Mouse (Mus musculus): ENCODE results near the gene Rbm12. TPM values are rescaled to one million over a fixed set of nuclear protein-coding genes. Genes with fewer than 3 reads are reported as not detected.
"Not testable (repeated sequence)": the region's sequence is repeated elsewhere in the genome, so short reads cannot be mapped to it uniquely, and the experiment has no call there.

Rbm12 gene
- polyA plus RNA-seq, 1 experiment from 2014 or later: 39.9 TPM

DNA sequence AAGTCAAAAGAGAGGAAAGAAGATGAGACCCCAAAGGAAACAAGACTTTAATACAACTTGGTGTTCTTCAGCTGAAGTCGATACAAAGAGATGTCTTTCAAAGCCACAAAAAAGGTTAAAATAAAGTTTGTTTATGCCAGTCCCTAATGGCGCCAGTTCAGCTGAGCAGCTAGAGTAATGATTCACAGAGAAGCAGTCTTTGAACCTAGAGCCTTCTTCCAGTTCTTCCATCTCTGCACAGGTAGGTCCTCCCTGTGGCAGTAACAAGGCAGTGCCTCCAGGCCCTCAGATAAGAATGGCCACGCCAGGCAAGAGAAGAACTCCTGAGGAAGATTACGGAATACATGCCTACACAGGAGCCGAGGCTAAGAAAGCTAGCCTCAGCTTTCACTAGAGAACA lies 12.0 kb upstream of the Rbm12 start:
- no peak overlapping the region for H3K9ac ChIP-seq
- no peak overlapping the region for H3K4me3 ChIP-seq
- no peak overlapping the region for H3K27ac ChIP-seq
- H3K4me2 ChIP-seq (replicated peaks): no peak overlapping the region
- ATAC-seq (ENCODE audit: low FRiP score): no peak
- H3K9me3 ChIP-seq (replicated peaks): no peaks in the 10 kb centered on the region
- WGBS: 94% methylated on average over 5 of the region's 5 CpGs
- no peaks in the 10 kb centered on the region for H3K4me1 ChIP-seq
- H3K36me3 ChIP-seq: peaks cover 16% of the 10 kb centered on the region
- no peaks in the 10 kb centered on the region for H3K27me3 ChIP-seq

DNA sequence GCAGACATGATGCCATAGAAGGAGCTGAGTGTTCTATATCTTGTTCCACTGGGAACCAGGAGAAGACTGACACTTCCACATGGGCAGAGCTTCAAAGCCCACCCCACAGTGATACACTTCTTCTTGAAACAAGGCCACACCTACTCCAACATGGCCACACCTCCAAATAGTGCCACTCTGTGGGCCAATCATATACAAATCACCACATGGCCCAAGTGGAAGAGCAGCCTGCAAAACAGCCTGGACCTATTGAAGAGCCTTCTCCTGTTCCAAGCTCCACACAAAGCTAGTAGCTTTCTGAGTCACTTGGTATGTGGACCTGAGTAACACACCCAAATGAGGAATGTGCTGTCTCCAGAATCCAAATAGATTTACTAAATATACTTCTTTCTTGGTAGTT lies 7.8 kb upstream of the Rbm12 start:
- H3K4me3 ChIP-seq: no peak overlapping the region
- H3K36me3 ChIP-seq: peaks cover 8% of the 10 kb centered on the region; the same call in 1 of the 2 replicates
- H3K9me3 ChIP-seq (replicated peaks): no peaks in the 10 kb centered on the region
- no peaks in the 10 kb centered on the region for H3K27me3 ChIP-seq
- no peaks in the 10 kb centered on the region for H3K4me1 ChIP-seq
- H3K9ac ChIP-seq: no peak overlapping the region
- no peak overlapping the region for H3K27ac ChIP-seq
- no peak for ATAC-seq (ENCODE audit: low FRiP score)
- no peak overlapping the region for H3K4me2 ChIP-seq (replicated peaks)

DNA sequence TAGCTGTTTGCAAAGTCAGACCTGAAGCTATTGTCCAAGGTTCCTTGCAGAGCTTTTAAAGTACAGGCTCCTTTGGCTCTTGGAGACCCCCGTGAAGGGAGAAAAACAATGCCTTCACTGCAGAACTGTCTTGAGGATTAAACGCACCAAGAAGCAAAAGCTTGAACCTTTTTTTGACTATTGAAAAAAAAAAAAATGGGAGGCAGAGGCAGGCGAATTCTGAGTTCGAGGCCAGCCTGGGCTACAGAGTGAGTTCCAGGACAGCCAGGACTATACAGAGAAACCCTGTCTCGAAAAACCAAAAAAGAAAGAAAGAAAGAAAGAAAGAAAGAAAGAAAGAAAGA lies 274 bp upstream of the Rbm12 start:
- Histone ChIP-seq H3K4me2 (replicated peaks) (peak overlapping the region; percentile 75), H3K9ac (peak overlapping the region; percentile 97), H3K27ac (peak overlapping the region; percentile 93), H3K4me3 (peak overlapping the region; percentile 95)
- WGBS: 19% methylated on average over 5 of the region's 5 CpGs
- H3K9me3 ChIP-seq (replicated peaks); ATAC-seq (ENCODE audit: low FRiP score); H3K4me1 ChIP-seq; H3K27me3 ChIP-seq; H3K36me3 ChIP-seq: not testable (repeated sequence)

DNA sequence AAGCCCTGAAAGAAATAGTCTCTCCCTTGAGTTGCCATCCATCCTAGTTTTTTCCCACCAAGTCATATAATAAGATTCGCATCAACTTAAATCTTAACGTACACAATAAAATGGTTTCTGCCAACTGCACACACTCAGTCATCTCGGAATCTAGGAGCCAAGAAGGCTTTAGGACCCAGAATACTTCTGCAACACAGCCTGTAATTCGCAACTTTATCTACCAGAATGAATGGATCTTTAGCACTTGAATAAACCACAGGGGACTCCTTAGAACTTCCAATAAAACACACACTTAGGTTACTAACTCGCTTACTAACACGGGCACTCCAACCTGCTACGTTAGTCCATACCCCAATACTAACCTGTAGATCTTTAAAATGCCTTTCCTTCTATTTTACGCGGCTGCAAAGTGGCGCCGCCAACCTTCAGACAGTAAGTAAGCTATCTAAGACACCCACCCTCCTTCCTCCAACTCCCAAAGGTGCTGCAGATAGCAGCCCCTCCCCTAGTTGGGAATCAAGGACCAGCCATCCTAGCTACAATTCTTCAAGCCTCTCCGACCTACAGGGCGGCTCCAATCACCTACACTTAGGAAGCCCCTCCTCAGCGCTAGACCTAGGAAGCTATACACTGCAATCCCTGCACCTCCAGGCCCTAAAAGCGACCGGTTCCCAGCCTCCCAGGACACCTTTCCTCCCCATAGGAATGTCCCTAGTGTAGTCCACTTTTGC lies 986 bp downstream of the Rbm12 start:
- 0 out of 2 replicates have a peak, but pooled peaks cover 4% of the 10 kb centered on the region for H3K36me3 ChIP-seq
- no peaks in the 10 kb centered on the region for H3K27me3 ChIP-seq
- WGBS: 1% methylated on average over 16 of the region's 16 CpGs
- peak overlapping the region; percentile 95 for H3K4me3 ChIP-seq
- H3K27ac ChIP-seq: peak overlapping the region; percentile 93
- peaks cover 11% of the 10 kb centered on the region for H3K4me1 ChIP-seq
- peak overlapping the region; percentile 97 for H3K9ac ChIP-seq
- H3K9me3 ChIP-seq (replicated peaks): no peaks in the 10 kb centered on the region
- H3K4me2 ChIP-seq (replicated peaks): peak overlapping the region; percentile 75
- ATAC-seq (ENCODE audit: low FRiP score): peak; percentile 67

DNA sequence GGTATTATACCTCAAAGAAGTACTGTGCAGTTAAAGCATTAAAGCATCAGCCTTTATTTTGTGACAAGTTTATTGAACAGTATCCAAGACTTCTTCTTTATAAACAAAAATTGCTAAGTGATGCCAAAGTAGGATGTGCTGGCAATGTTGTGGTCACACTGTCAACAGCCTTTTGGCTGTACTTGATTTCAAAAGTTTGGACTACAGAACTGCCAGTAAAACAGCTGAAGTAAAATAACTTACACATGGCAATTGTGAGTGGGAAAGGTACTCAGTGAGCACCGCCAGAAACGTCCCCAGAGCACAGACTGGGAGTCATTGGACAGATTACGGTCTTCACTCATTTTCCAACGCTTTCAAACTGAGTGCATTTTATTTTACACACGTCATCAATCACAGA lies 19.9 kb downstream of the Rbm12 start:
- WGBS: 85% methylated on average over 5 of the region's 5 CpGs
- Histone ChIP-seq H3K27ac (no peak overlapping the region), H3K27me3 (no peaks in the 10 kb centered on the region), H3K4me2 (replicated peaks) (no peak overlapping the region), H3K9ac (no peak overlapping the region), H3K36me3 (peaks cover 25% of the 10 kb centered on the region), H3K9me3 (replicated peaks) (no peaks in the 10 kb centered on the region), H3K4me3 (no peak overlapping the region), H3K4me1 (peaks cover 24% of the 10 kb centered on the region)
- no peak for ATAC-seq (ENCODE audit: low FRiP score)

DNA sequence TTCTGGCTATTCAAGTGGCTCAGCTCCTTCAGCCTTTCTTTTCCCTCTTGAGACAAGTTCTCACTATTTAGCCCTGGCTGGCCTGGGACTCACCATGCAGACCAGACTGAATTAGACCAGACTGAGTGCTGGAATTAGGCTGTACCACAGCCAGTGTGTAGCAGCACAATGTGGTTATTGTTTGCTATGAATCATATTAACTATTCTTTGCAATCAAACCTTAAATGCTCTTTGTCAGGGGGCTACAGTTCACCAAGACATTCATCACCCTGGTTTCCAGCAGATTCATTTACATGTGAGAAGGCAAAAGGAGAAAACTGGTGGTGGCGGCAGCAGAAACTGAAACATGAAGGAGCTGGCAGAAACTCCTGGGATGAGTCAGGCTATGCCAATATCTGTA lies 22.0 kb downstream of the Rbm12 start:
- WGBS: 54% methylated on average over 1 of the region's 1 CpGs
- Histone ChIP-seq H3K4me1 (peaks cover 24% of the 10 kb centered on the region), H3K4me3 (no peak overlapping the region), H3K4me2 (replicated peaks) (no peak overlapping the region), H3K27ac (no peak overlapping the region), H3K27me3 (no peaks in the 10 kb centered on the region), H3K9me3 (replicated peaks) (no peaks in the 10 kb centered on the region), H3K36me3 (peaks cover 6% of the 10 kb centered on the region; the same call in 1 of the 2 replicates), H3K9ac (no peak overlapping the region)
- ATAC-seq (ENCODE audit: low FRiP score): peak; percentile 73

DNA sequence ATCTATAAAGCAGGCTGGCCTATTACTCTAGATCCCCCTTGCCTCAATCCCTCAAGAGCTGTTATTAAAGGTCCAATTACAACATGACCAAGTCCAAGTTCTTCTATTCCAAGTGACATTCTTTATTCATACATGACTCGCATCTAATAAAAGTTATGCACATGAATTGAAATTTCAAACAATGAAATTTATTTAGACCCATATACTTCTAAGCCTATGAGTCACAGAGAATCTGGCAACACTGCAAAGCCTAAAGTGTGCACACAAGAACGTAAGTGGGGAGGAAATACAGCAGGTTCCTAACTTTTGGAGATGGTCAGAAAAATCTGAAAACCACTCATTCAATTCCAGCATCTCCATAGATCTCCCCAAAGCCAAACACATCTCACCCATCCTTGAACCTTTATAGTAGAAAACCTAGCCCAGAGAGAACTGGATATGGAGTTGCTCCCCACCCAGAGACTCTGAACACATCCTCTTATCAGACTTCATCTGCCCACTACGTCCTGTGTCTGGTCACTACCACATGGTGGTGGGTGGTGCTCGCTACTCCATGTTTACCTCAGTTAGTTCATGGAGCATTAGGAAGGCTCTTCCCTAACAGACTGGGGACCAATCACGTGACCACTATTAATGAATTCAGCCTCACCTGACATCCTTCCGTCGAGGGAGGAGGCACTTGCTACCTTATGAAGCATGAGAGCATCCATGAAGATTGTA lies 24.2 kb downstream of the Rbm12 start:
- 86% methylated on average over 7 of the region's 7 CpGs for whole genome bisulfite sequencing
- Histone ChIP-seq H3K9ac (no peak overlapping the region), H3K27ac (no peak overlapping the region), H3K9me3 (replicated peaks) (no peaks in the 10 kb centered on the region), H3K4me1 (peaks cover 26% of the 10 kb centered on the region), H3K4me2 (replicated peaks) (no peak overlapping the region), H3K27me3 (no peaks in the 10 kb centered on the region), H3K36me3 (peaks cover 6% of the 10 kb centered on the region; the same call in 1 of the 2 replicates), H3K4me3 (no peak overlapping the region)
- no peak for ATAC-seq (ENCODE audit: low FRiP score)

DNA sequence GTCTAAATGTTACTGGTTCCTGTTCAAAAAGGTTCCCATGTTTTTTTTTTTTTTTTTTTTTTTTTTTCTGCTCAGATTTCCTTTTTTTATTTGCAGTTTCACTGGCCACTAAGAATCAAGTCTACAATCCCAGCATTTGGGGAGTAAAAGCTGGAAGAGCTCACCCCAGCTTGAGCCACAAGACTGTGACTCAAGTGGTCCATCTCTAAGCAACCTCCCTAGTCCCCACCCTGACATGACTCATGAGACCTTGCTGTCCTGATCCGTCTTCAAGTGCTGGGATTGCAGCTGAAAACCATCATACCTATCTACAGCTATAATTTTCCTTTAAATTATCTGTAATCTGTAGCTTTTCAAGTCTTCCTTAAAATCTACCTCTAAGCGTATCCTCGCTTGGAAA lies 27.2 kb downstream of the Rbm12 start:
- H3K27ac ChIP-seq: no peak overlapping the region
- H3K27me3 ChIP-seq: no peaks in the 10 kb centered on the region
- H3K36me3 ChIP-seq: peaks cover under 1% of the 10 kb centered on the region; the same call in 1 of the 2 replicates
- no peak overlapping the region for H3K4me2 ChIP-seq (replicated peaks)
- no peak overlapping the region for H3K4me3 ChIP-seq
- H3K9me3 ChIP-seq (replicated peaks): no peaks in the 10 kb centered on the region
- H3K9ac ChIP-seq: no peak overlapping the region
- no peak for ATAC-seq (ENCODE audit: low FRiP score)
- H3K4me1 ChIP-seq: peaks cover 12% of the 10 kb centered on the region; the same call in 1 of the 2 replicates
- WGBS: 86% methylated on average over 3 of the region's 3 CpGs

DNA sequence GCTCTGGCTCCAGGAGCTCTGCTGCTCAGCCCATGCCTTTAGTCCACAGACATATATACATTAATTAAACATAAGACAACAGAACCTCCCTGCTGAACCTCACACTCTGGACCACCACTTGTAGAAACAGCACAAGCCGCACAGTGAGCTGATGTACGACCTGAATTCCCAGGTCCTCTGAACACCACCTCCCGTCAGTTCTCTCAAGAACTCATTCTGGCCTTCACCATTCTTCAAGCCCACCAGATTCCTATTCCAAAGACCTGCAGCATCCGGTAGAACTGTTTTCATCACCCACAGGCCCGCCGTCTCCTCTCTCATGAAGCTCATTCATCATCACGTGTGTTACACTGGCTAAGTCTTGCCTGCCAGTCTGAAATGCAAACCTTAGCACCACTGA lies 31.4 kb downstream of the Rbm12 start:
- Histone ChIP-seq H3K36me3 (peaks cover 40% of the 10 kb centered on the region), H3K9me3 (replicated peaks) (no peaks in the 10 kb centered on the region), H3K4me1 (peaks cover 11% of the 10 kb centered on the region; the same call in 1 of the 2 replicates), H3K27me3 (no peaks in the 10 kb centered on the region), H3K27ac (no peak overlapping the region), H3K4me2 (replicated peaks) (no peak overlapping the region), H3K4me3 (no peak overlapping the region), H3K9ac (no peak overlapping the region)
- ATAC-seq (ENCODE audit: low FRiP score): no peak
- 92% methylated on average over 7 of the region's 7 CpGs for WGBS

DNA sequence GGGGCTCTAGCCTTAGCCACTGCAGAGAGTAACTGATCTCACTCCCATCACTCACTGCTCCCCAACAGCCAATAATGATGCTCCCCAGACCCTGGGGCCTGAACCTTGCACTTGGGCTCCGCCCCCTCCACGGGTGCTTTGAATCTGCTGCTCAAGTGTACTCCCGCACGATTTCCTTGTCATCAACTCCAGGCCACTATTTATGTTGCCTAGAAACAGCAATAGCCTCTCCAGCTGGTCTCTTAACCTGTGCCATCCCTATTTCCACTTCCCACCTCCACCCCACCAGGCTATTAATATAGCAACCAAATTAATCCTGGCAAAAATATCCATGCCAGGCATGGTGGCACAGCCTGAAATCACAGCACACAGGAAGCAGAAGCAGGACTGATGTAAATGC lies 32.1 kb downstream of the Rbm12 start:
- peaks cover 47% of the 10 kb centered on the region for H3K36me3 ChIP-seq
- no peak overlapping the region for H3K4me2 ChIP-seq (replicated peaks)
- H3K27ac ChIP-seq: no peak overlapping the region
- no peak overlapping the region for H3K4me3 ChIP-seq
- WGBS: 58% methylated on average over 4 of the region's 4 CpGs
- H3K27me3 ChIP-seq: no peaks in the 10 kb centered on the region
- H3K4me1 ChIP-seq: peaks cover 11% of the 10 kb centered on the region; the same call in 1 of the 2 replicates
- ATAC-seq (ENCODE audit: low FRiP score): no peak
- no peak overlapping the region for H3K9ac ChIP-seq
- H3K9me3 ChIP-seq (replicated peaks): no peaks in the 10 kb centered on the region

DNA sequence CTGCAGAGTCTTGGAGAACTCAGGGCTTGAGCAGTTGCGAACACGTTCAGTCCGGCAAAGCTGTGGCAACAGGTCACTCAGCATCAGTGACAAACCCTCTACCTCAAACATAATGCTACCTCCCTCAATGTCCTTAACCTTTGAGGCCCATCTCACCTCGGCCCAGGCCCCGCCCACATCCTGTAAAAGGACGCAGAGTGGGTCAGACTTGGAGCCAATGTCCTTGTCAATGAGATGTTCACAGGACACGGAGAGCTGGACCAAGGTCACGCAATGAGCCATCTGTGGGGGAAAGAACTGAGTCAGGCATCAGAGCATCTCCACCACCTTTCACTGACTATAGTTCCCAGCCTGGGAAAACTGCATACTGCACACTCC lies 32.6 kb downstream of the Rbm12 start:
- Histone ChIP-seq H3K4me1 (peaks cover 11% of the 10 kb centered on the region; the same call in 1 of the 2 replicates), H3K9ac (no peak overlapping the region), H3K9me3 (replicated peaks) (no peaks in the 10 kb centered on the region), H3K36me3 (peaks cover 48% of the 10 kb centered on the region), H3K27ac (no peak overlapping the region), H3K27me3 (no peaks in the 10 kb centered on the region), H3K4me2 (replicated peaks) (no peak overlapping the region), H3K4me3 (no peak overlapping the region)
- ATAC-seq (ENCODE audit: low FRiP score): no peak
- 94% methylated on average over 8 of the region's 8 CpGs for WGBS

DNA sequence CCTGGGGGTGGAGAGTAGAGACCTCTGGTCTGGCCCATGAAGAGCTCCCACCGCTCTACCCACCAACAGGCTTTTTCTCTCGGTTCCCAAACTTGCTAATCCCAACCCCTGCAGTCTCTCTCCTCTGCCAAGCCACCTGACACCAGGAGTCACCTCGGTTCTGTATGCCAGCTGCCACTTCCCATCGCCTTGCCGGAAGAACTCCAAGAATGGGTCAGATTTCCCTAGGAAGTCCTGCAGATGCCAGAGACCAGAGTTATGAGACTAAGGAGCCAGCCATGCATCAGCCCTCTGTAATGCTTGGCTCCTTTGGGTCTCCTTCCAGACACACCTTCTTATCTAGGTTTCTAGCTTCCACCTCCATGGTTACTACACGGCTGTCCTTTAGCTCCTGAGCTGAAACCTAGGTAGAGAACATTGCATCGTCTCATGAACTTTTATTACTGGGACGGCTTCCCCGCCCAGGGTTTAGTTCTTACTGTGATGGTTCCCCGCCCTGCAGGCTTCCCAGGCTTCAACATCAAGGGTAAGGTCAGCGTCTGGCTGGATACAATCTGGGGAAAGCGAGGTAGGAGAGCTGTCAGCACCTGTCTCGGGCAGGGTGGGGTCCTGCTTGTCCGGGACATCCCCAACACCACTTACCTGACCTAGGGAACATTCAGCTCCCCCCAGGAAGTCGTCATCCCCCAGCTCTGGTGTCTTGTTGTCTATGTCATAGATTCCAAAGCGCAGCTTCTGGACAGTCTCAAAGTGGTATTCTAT lies 33.2 kb downstream of the Rbm12 start:
- no peak overlapping the region for H3K9ac ChIP-seq
- H3K9me3 ChIP-seq (replicated peaks): no peaks in the 10 kb centered on the region
- H3K4me1 ChIP-seq: peaks cover 11% of the 10 kb centered on the region; the same call in 1 of the 2 replicates
- H3K4me2 ChIP-seq (replicated peaks): no peak overlapping the region
- 95% methylated on average over 16 of the region's 16 CpGs for WGBS
- peaks cover 53% of the 10 kb centered on the region for H3K36me3 ChIP-seq
- H3K27me3 ChIP-seq: no peaks in the 10 kb centered on the region
- no peak for ATAC-seq (ENCODE audit: low FRiP score)
- no peak overlapping the region for H3K27ac ChIP-seq
- no peak overlapping the region for H3K4me3 ChIP-seq

Data from hindbrain, embryonic 12.5 days (tissue).